Comparison of ENCODE assay signal across 24 mouse cellular contexts in the genomic region with DNA sequence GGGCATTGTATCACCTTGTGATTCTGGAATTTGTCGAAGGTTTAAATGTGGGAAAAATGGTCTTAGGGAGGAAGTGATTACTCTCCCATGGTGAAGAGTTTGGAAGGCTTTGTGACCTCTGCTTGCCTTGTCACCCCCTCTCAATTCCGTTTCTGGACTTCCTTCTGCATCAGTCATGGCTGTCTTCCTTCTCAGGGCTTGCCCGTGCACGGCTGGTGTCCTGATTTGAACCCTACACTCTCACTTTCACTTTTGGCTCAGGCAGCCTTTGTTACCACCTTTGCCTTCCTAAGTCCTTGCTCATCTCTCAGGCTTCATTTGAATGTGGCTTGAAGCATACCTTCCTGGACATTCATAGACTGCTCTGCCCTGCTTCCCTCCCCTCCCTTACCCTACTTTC. TPM values are rescaled to one million over a fixed set of nuclear protein-coding genes. Genes with fewer than 3 reads are reported as not detected.
DNase-seq lines count a peak whose midpoint lies in the region; ATAC-seq and TF ChIP-seq lines count a peak whose summit lies in the region.
"Had no signal": no experiment of that assay in that cellular context is flagged by ENCODE, and none has a peak within 500 bp of the region (broad histone marks: within the 10 kb centered on the region; RNA-seq: fewer than 3 reads in every experiment).

No protein-coding gene starts in this region.

- H3K27ac ChIP-seq in heart, embryonic 10.5 days = no peak overlapping the region
- H3K27ac ChIP-seq in liver, adult 2 months (replicated peaks; ENCODE audit: insufficient read depth, low read depth, low read length) = no peak overlapping the region
- no peak overlapping the region for H3K27ac ChIP-seq in liver, embryonic 11.5 days (ENCODE audit: low read depth, low read length)
- no peak overlapping the region for H3K27ac ChIP-seq in CH12.LX (ENCODE audit: insufficient read depth, low read depth)
- H3K27ac ChIP-seq in midbrain, embryonic 11.5 days (ENCODE audit: low read depth, low read length) = no peak overlapping the region
- H3K27ac ChIP-seq: forebrain, embryonic 10.5 days; forebrain, embryonic 13.5 days; gastrocnemius, adult 2 months; heart, adult 2 months; hindbrain, embryonic 12.5 days; hindbrain, embryonic 15.5 days; intestine, embryonic 15.5 days had no signal

- H3K79me2 ChIP-seq in liver, adult 2 months (ENCODE audit: control insufficient read depth, insufficient read depth, low read length) = no peaks in the 10 kb centered on the region
- no peaks in the 10 kb centered on the region for H3K79me2 ChIP-seq in CH12.LX (replicated peaks; ENCODE audit: control insufficient read depth, extremely low read depth, insufficient read depth, poor library complexity, severe bottlenecking)

- no peaks in the 10 kb centered on the region for H3K9me3 ChIP-seq in heart, embryonic 10.5 days
- no peaks in the 10 kb centered on the region for H3K9me3 ChIP-seq in liver, embryonic 11.5 days (ENCODE audit: control insufficient read depth, low read length)
- H3K9me3 ChIP-seq in CH12.LX (replicated peaks; ENCODE audit: low read length) = peaks cover 8% of the 10 kb centered on the region
- H3K9me3 ChIP-seq in midbrain, embryonic 11.5 days (ENCODE audit: control insufficient read depth, low read length) = no peaks in the 10 kb centered on the region; the same call in 1 of the 2 replicates
- H3K9me3 ChIP-seq: hindbrain, embryonic 12.5 days; hindbrain, embryonic 15.5 days; intestine, embryonic 15.5 days had no signal

- 0 out of 2 replicates have a peak, but pooled peaks cover 3% of the 10 kb centered on the region for H3K4me1 ChIP-seq in heart, embryonic 10.5 days
- 0 out of 2 replicates have a peak, but pooled peaks cover 2% of the 10 kb centered on the region for H3K4me1 ChIP-seq in liver, adult 2 months (ENCODE audit: control insufficient read depth, insufficient read depth, low read length)
- H3K4me1 ChIP-seq in liver, embryonic 11.5 days (replicated peaks; ENCODE audit: control insufficient read depth, insufficient read depth, low read length) = no peaks in the 10 kb centered on the region
- peaks cover 0 to 12% of the 10 kb centered on the region in 2 experiments; a peak in 2 of 4 replicates for H3K4me1 ChIP-seq in CH12.LX (ENCODE audit: control insufficient read depth in 1 of 2, insufficient read depth in 2 of 2)
- peaks cover 2% of the 10 kb centered on the region for H3K4me1 ChIP-seq in midbrain, embryonic 11.5 days (ENCODE audit: control insufficient read depth, insufficient read depth, low read length)
- H3K4me1 ChIP-seq: hindbrain, embryonic 15.5 days had no signal

- no peak for TF ChIP-seq EP300 in CH12.LX (IDR thresholded peaks at IDR 0.05; ENCODE audit: low read length)

- no peak for TF ChIP-seq RAD21 in CH12.LX (IDR thresholded peaks at IDR 0.05; ENCODE audit: low read depth, low read length)

- no peak overlapping the region for H3K9ac ChIP-seq in liver, adult 2 months (ENCODE audit: low read depth, low read length)
- H3K9ac ChIP-seq in liver, embryonic 11.5 days (ENCODE audit: low read depth, low read length) = no peak overlapping the region
- H3K9ac ChIP-seq in CH12.LX (ENCODE audit: insufficient read depth, low read depth) = no peak overlapping the region
- H3K9ac ChIP-seq in midbrain, embryonic 11.5 days (ENCODE audit: low read length) = no peak overlapping the region
- H3K9ac ChIP-seq: forebrain, embryonic 13.5 days; forebrain, postnatal 0 days; hindbrain, embryonic 12.5 days; hindbrain, embryonic 15.5 days; intestine, embryonic 15.5 days had no signal

- no peak overlapping the region for H3K4me3 ChIP-seq in heart, embryonic 10.5 days
- H3K4me3 ChIP-seq in liver, adult 2 months (ENCODE audit: insufficient read depth, low read depth, low read length) = no peak overlapping the region
- no peak overlapping the region for H3K4me3 ChIP-seq in liver, embryonic 11.5 days (ENCODE audit: low read depth, low read length)
- H3K4me3 ChIP-seq in CH12.LX (replicated peaks in 1 of 3; ENCODE audit: low read depth in 2 of 3, low read length in 2 of 3, poor library complexity in 1 of 3) = no peak overlapping the region
- H3K4me3 ChIP-seq in midbrain, embryonic 11.5 days (ENCODE audit: low read depth, low read length) = no peak overlapping the region
- H3K4me3 ChIP-seq: forebrain, embryonic 10.5 days; forebrain, embryonic 13.5 days; gastrocnemius, adult 2 months; heart, adult 2 months; hindbrain, embryonic 12.5 days; hindbrain, embryonic 15.5 days; intestine, embryonic 15.5 days had no signal

- in situ Hi-C loops in CH12.LX (cut with MboI; ENCODE audit: low pct_ligation_motif_present, low pct_unique_long_range_greater_than_20kb, low sequenced_read_pairs) = no loop called here

- dilution Hi-C loops in CH12.LX (cut with MboI; ENCODE audit: extremely low pct_ligation_motif_present, extremely low pct_unique_long_range_greater_than_20kb, low sequenced_read_pairs) = no loop called here

- ATAC-seq in liver, embryonic 11.5 days (replicated peaks; ENCODE audit: low FRiP score) = no peak
- peak; percentile 66 for ATAC-seq in megakaryocyte progenitor cell, adult 5-6 weeks (replicated peaks; ENCODE audit: poor library complexity)
- no peak for ATAC-seq in midbrain, embryonic 11.5 days (ENCODE audit: low FRiP score)
- ATAC-seq: forebrain, embryonic 13.5 days; forebrain, postnatal 0 days; intestine, embryonic 15.5 days had no signal

- H3K27me3 ChIP-seq in heart, embryonic 10.5 days (ENCODE audit: insufficient read depth, poor library complexity, severe bottlenecking) = no peaks in the 10 kb centered on the region
- no peaks in the 10 kb centered on the region for H3K27me3 ChIP-seq in liver, adult 2 months (ENCODE audit: control insufficient read depth, insufficient read depth, low read length)
- 0 out of 2 replicates have a peak, but pooled peaks cover 3% of the 10 kb centered on the region for H3K27me3 ChIP-seq in liver, embryonic 11.5 days (replicated peaks; ENCODE audit: control insufficient read depth, insufficient read depth, low read length)
- H3K27me3 ChIP-seq in CH12.LX (replicated peaks) = no peaks in the 10 kb centered on the region
- no peaks in the 10 kb centered on the region for H3K27me3 ChIP-seq in midbrain, embryonic 11.5 days (ENCODE audit: control insufficient read depth, insufficient read depth, low read length)
- H3K27me3 ChIP-seq: forebrain, embryonic 13.5 days; hindbrain, embryonic 12.5 days; hindbrain, embryonic 15.5 days; intestine, embryonic 15.5 days had no signal

- WGBS in heart, embryonic 10.5 days = 76% methylated on average over 4 of the region's 4 CpGs
- WGBS in liver, adult 2 months = 51% methylated on average over 4 of the region's 4 CpGs
- WGBS in liver, embryonic 11.5 days = 76% methylated on average over 4 of the region's 4 CpGs
- 85% methylated on average over 4 of the region's 4 CpGs for WGBS in midbrain, embryonic 11.5 days

- no peak for TF ChIP-seq CTCF in liver, adult 2 months (IDR thresholded peaks at IDR 0.05; ENCODE audit: low read depth, low read length)
- TF ChIP-seq CTCF in CH12.LX (conservative IDR thresholded peaks at IDR 0.05 in 1 of 2, IDR thresholded peaks at IDR 0.05 in 1 of 2; ENCODE audit: low read depth in 2 of 2, low read length in 2 of 2) = no peak

- no peak overlapping the region for H3K4me2 ChIP-seq in liver, embryonic 11.5 days
- no peak overlapping the region for H3K4me2 ChIP-seq in CH12.LX (ENCODE audit: insufficient read depth, low read depth, poor library complexity, severe bottlenecking)
- no peak overlapping the region for H3K4me2 ChIP-seq in midbrain, embryonic 11.5 days
- H3K4me2 ChIP-seq: forebrain, embryonic 13.5 days; heart, embryonic 11.5 days; hindbrain, embryonic 12.5 days; hindbrain, embryonic 15.5 days; intestine, embryonic 15.5 days had no signal

- H3K36me3 ChIP-seq in heart, embryonic 10.5 days = no peaks in the 10 kb centered on the region
- H3K36me3 ChIP-seq in liver, adult 2 months (ENCODE audit: control insufficient read depth, insufficient read depth, low read length) = no peaks in the 10 kb centered on the region
- no peaks in the 10 kb centered on the region for H3K36me3 ChIP-seq in liver, embryonic 11.5 days (ENCODE audit: control insufficient read depth, insufficient read depth, low read length)
- H3K36me3 ChIP-seq in CH12.LX (replicated peaks in 1 of 2; ENCODE audit: control insufficient read depth in 1 of 2, insufficient read depth in 1 of 2, low read length in 1 of 2) = peaks cover 0 to 2% of the 10 kb centered on the region in 2 experiments
- no peaks in the 10 kb centered on the region for H3K36me3 ChIP-seq in midbrain, embryonic 11.5 days (ENCODE audit: control insufficient read depth, insufficient read depth, low read length)
- H3K36me3 ChIP-seq: forebrain, embryonic 10.5 days; hindbrain, embryonic 12.5 days; intestine, embryonic 15.5 days had no signal

- no peak for TF ChIP-seq POLR2A in liver, adult 2 months (IDR thresholded peaks at IDR 0.05; ENCODE audit: extremely low read depth, insufficient read depth, low read length)
- no peak for TF ChIP-seq POLR2A in CH12.LX (IDR thresholded peaks at IDR 0.05; ENCODE audit: low read depth, low read length)

- intact Hi-C loops in left cerebral cortex, postnatal 14 days (cut with DNase I) = no loop called here

- peak; percentile 70 for DNase-seq in heart, adult 11 months
- DNase-seq in heart, embryonic 10.5 days (ENCODE audit: low spot score) = no peak
- peak; percentile 30 for DNase-seq in liver, adult 2 months (ENCODE audit: extremely low read depth, low read depth, low spot score)
- DNase-seq in liver, embryonic 11.5 days (ENCODE audit: low spot score) = no peak
- peak; percentile 15 for DNase-seq in CH12.LX (ENCODE audit: extremely low read depth)
- no peak for DNase-seq in left cerebral cortex, postnatal 14 days (ENCODE audit: low spot score in 2 of 2)
- DNase-seq in midbrain, embryonic 11.5 days (ENCODE audit: low spot score, missing footprints) = no peak
- DNase-seq: adrenal gland, adult 8-10 months; adrenal gland, postnatal 36 days; B cell, adult 2 months; cerebellum, adult 18-20 months; cerebellum, adult 9-10 months; cerebellum, postnatal 14 days; forebrain, postnatal 0 days; gastrocnemius, adult 2 months; gastrocnemius, postnatal 14 days; heart, adult 2 months had no signal

TF ChIP-seq in CH12.LX, 34 proteins besides CTCF, POLR2A, EP300 and RAD21 (continues in another document):
- no peak for TF ChIP-seq ZMIZ1 (IDR thresholded peaks at IDR 0.05; ENCODE audit: low read depth, low read length)

RNA-seq across cellular contexts. Expression of gene Fbxo7, which starts 52.4 kb away (rescaled TPM):
- polyA plus RNA-seq in heart, embryonic 10.5 days (2016; fragmentation: Nextera tagmentation; extraction: Ambion mirVana) = 22.5 and 28.1 TPM in 2 replicates
- 13.0 and 14.8 TPM in 2 replicates for total RNA-seq in liver, adult 2 months (2014; rRNA removed)
- polyA plus RNA-seq in liver, adult 2 months (2012; rRNA removed) = 15.3 and 19.9 TPM in 2 replicates
- polyA plus RNA-seq in liver, embryonic 11.5 days (2014; fragmentation: Nextera tagmentation; extraction: Ambion mirVana) = 52.2 and 56.3 TPM in 2 replicates
- total RNA-seq in CH12.LX (2012; rRNA removed) (11.4 and 13.1 TPM in 2 replicates), CH12.LX (2014; rRNA removed) (16.6 and 18.3 TPM in 2 replicates)
- polyA plus RNA-seq in CH12.LX (2012; ENCODE audit: insufficient read length, low read depth) = 18.7 and 21.7 TPM in 2 replicates
- total RNA-seq in megakaryocyte progenitor cell, adult 5-6 weeks (2015) = 30.2 and 36.0 TPM in 2 replicates
- total RNA-seq in megakaryocyte progenitor cell, adult 5-6 weeks (2017) = 14.5 and 31.5 TPM in 2 replicates
- 10 to 100 TPM; 23.4 to 25.7 TPM for total RNA-seq in left cerebral cortex, postnatal 14 days (2021)
- polyA plus RNA-seq in midbrain, embryonic 11.5 days (2014; fragmentation: Nextera tagmentation; extraction: Ambion mirVana) = 16.6 and 17.2 TPM in 2 replicates

Comparison
In these comparisons a context has a peak if more than half of its experiments do, and no peak if none do; other contexts are left out.
1. DNase-seq: peak in heart, adult 11 months (single experiment), liver, adult 2 months (single experiment) and CH12.LX (single experiment); none in heart, embryonic 10.5 days (single experiment), liver, embryonic 11.5 days (single experiment), left cerebral cortex, postnatal 14 days (0 of 2) and midbrain, embryonic 11.5 days (single experiment).